Mouse (Mus musculus) c-Kit-positive CD71-positive TER-119-negative erythroid progenitor cells, embryonic 14.5 days (primary cell): ENCODE data around the gene Uhmk1.
"Not testable (repeated sequence)": the region's sequence is repeated elsewhere in the genome, so short reads cannot be mapped to it uniquely, and the experiment has no call there.

Source experiments
- DNase-seq: peaks from one replicate; pipeline ENCODE4 v3.0.0-alpha.2; 2013; ENCODE audit warnings: low read depth

Uhmk1 gene

GRCm38 (mm10) chr1:170214757-170215522 lies at the start of gene Uhmk1:
Gene Uhmk1 (minus strand): TSS chr1:170215397.
- DNase-seq: peak; percentile 67

- peak; percentile 50 for DNase-seq
Measured at GRCm38 (mm10) chr1:170255560-170255910, 40.3 kb upstream of the Uhmk1 start.

GRCm38 (mm10) chr1:170254893-170255559 lies 39.8 kb upstream of the Uhmk1 start:
- no peak for DNase-seq

GRCm38 (mm10) chr1:170245016-170245415 lies 29.8 kb upstream of the Uhmk1 start:
- no peak for DNase-seq

GRCm38 (mm10) chr1:170232688-170233087 lies 17.5 kb upstream of the Uhmk1 start, which contains the start of gene Sh2d1b2:
Gene Sh2d1b2 (plus strand): TSS chr1:170232749.
- not testable (repeated sequence) for DNase-seq

- DNase-seq: no peak
Measured at GRCm38 (mm10) chr1:170223276-170223675, 8.1 kb upstream of the Uhmk1 start.

GRCm38 (mm10) chr1:170220351-170220750 lies 5.2 kb upstream of the Uhmk1 start:
- DNase-seq: no peak

- peak; percentile 20 for DNase-seq
Measured at GRCm38 (mm10) chr1:170218091-170218884, 3.1 kb upstream of the Uhmk1 start.

GRCm38 (mm10) chr1:170215590-170215989 lies 393 bp upstream of the Uhmk1 start:
- DNase-seq: no peak

- peak; percentile 10 for DNase-seq
Measured at GRCm38 (mm10) chr1:170214383-170214756, 827 bp downstream of the Uhmk1 start.

GRCm38 (mm10) chr1:170213181-170213879 lies 1.9 kb downstream of the Uhmk1 start:
- DNase-seq: no peak

- no peak for DNase-seq
Measured at GRCm38 (mm10) chr1:170206395-170206794, 8.8 kb downstream of the Uhmk1 start.

- no peak for DNase-seq
Measured at GRCm38 (mm10) chr1:170200379-170200778, 14.8 kb downstream of the Uhmk1 start.

GRCm38 (mm10) chr1:170196211-170196610 lies 19.0 kb downstream of the Uhmk1 start:
- no peak for DNase-seq

GRCm38 (mm10) chr1:170191925-170192324 lies 23.3 kb downstream of the Uhmk1 start:
- no peak for DNase-seq

GRCm38 (mm10) chr1:170190225-170190624 lies 25.0 kb downstream of the Uhmk1 start:
- DNase-seq: no peak

GRCm38 (mm10) chr1:170188601-170189000 lies 26.6 kb downstream of the Uhmk1 start:
- no peak for DNase-seq

GRCm38 (mm10) chr1:170186531-170186930 lies 28.7 kb downstream of the Uhmk1 start:
- DNase-seq: no peak

GRCm38 (mm10) chr1:170185137-170185536 lies 30.1 kb downstream of the Uhmk1 start:
- DNase-seq: no peak

GRCm38 (mm10) chr1:170182706-170183105 lies 32.5 kb downstream of the Uhmk1 start:
- DNase-seq: no peak

GRCm38 (mm10) chr1:170176661-170177239 lies 38.4 kb downstream of the Uhmk1 start:
- peak; percentile 40 for DNase-seq

- DNase-seq: peak; percentile 22
Measured at GRCm38 (mm10) chr1:170175848-170176247, 39.3 kb downstream of the Uhmk1 start.
